Mouse (Mus musculus): ENCODE measurements around the gene Mlxipl. TPM values are rescaled to one million over a fixed set of nuclear protein-coding genes. Genes with fewer than 3 reads are reported as not detected.

Gene Mlxipl
- polyA plus RNA-seq, 1 experiment from 2014 or later = 8.3 TPM

DNA sequence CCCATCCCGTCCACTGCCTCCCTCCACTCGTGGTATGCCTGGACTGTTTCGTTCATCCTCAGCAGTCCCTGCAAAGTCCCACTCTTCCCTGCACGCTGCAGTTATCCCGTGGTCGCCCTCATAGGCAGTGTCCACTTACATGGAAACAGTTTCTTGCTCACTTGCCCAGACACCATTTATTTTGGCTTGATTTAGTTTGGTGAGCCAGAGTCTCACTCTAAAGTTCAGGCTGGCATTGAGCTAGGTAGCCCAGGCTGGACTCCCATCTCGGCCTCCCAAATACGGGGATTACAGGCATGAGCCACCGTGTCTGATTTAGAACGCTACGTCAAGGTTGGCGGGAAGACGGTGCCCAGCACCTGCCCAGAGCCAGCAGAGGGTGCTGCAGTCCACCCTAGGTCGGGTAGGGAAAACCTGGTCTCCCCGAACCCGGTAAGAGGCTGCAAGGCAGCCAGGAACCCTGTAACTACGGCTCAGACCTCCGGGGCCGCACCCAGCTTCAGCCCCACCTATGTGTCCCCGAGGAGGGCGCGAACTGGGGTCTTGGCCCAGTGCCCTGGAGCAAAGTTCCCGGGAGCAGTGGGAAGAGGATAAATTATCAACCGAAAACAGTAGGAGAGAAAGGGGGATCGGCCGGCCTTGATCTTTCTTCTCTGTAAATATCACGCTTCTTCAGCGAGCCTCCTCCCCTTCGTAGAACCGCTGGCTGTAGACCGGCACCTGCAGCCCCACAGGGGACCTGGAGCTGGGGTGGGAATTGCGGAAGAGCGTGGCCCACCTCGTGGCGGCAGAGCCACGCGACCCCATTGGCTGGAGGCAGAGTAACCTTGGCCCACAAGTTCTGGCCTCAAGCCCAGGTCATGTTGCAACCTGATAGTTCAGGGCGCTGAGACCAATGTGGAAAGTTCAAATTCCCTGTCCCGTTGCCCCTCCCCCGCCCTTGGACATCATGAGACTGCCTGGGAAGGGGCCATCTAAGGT, 18.1 kb downstream of the Mlxipl start:
- H3K36me3 ChIP-seq (ENCODE audit: insufficient read depth, low read length) = no peaks in the 10 kb centered on the region
- H3K4me1 ChIP-seq (ENCODE audit: insufficient read depth, low read length) = peaks cover 14% of the 10 kb centered on the region; the same call in 1 of the 2 replicates
- H3K9ac ChIP-seq (replicated peaks; ENCODE audit: low read length) = peak overlapping the region; percentile 68; the same call in 1 of the 2 replicates
- H3K27ac ChIP-seq (ENCODE audit: low read length) = no peak overlapping the region
- 5% methylated on average over 38 of the region's 40 CpGs for WGBS
- H3K27me3 ChIP-seq (ENCODE audit: insufficient read depth, low read length) = peaks cover 24% of the 10 kb centered on the region
- H3K9me3 ChIP-seq (ENCODE audit: low read length) = no peaks in the 10 kb centered on the region
- peak overlapping the region; percentile 95 for H3K4me2 ChIP-seq (replicated peaks; ENCODE audit: low read depth, low read length)
- peak; percentile 64; the same call in 1 of the 2 replicates for ATAC-seq (ENCODE audit: low FRiP score, low TSS enrichment)
- peak overlapping the region; percentile 59 for H3K4me3 ChIP-seq (ENCODE audit: low read length)

GRCm38 (mm10) chr5:135109017-135109416, 19.3 kb downstream of the Mlxipl start:
- Histone ChIP-seq H3K4me2 (replicated peaks; ENCODE audit: low read depth, low read length) (no peak overlapping the region), H3K4me1 (ENCODE audit: insufficient read depth, low read length) (peaks cover 14% of the 10 kb centered on the region; the same call in 1 of the 2 replicates), H3K9ac (replicated peaks; ENCODE audit: low read length) (no peak overlapping the region), H3K4me3 (ENCODE audit: low read length) (no peak overlapping the region), H3K36me3 (ENCODE audit: insufficient read depth, low read length) (no peaks in the 10 kb centered on the region), H3K27me3 (ENCODE audit: insufficient read depth, low read length) (peaks cover 24% of the 10 kb centered on the region), H3K27ac (ENCODE audit: low read length) (no peak overlapping the region), H3K9me3 (ENCODE audit: low read length) (no peaks in the 10 kb centered on the region)
- 42% methylated on average over 6 of the region's 6 CpGs for WGBS
- no peak for ATAC-seq (ENCODE audit: low FRiP score, low TSS enrichment)

GRCm38 (mm10) chr5:135109426-135109825, 19.7 kb downstream of the Mlxipl start:
- WGBS = 85% methylated on average over 3 of the region's 3 CpGs
- Histone ChIP-seq H3K4me3 (ENCODE audit: low read length) (no peak overlapping the region), H3K27me3 (ENCODE audit: insufficient read depth, low read length) (peaks cover 24% of the 10 kb centered on the region), H3K27ac (ENCODE audit: low read length) (no peak overlapping the region), H3K4me1 (ENCODE audit: insufficient read depth, low read length) (peaks cover 14% of the 10 kb centered on the region; the same call in 1 of the 2 replicates), H3K9me3 (ENCODE audit: low read length) (no peaks in the 10 kb centered on the region), H3K4me2 (replicated peaks; ENCODE audit: low read depth, low read length) (no peak overlapping the region), H3K9ac (replicated peaks; ENCODE audit: low read length) (no peak overlapping the region), H3K36me3 (ENCODE audit: insufficient read depth, low read length) (no peaks in the 10 kb centered on the region)
- no peak for ATAC-seq (ENCODE audit: low FRiP score, low TSS enrichment)

DNA sequence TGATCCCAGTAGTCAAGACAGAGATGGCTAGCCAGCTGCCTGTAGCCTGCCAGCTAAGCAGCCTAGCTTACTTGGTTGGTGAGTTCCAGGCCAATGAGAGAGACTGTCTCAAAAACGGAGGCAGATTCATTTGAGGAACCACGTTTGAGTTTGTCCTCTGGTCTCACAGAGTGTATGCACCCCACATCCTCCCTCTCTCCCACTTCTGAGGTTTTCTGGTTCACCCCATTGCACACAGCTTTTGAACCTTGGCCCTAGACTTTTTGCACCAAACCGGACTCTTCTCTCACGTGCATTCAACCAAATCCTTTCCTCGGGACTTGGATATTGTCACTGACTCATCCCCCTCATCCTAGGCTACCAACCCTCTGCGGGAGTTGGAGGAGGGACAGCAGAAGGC, 20.3 kb downstream of the Mlxipl start:
- Histone ChIP-seq H3K27me3 (ENCODE audit: insufficient read depth, low read length) (peaks cover 24% of the 10 kb centered on the region), H3K4me2 (replicated peaks; ENCODE audit: low read depth, low read length) (no peak overlapping the region), H3K27ac (ENCODE audit: low read length) (no peak overlapping the region), H3K4me3 (ENCODE audit: low read length) (no peak overlapping the region), H3K9ac (replicated peaks; ENCODE audit: low read length) (no peak overlapping the region), H3K36me3 (ENCODE audit: insufficient read depth, low read length) (no peaks in the 10 kb centered on the region), H3K9me3 (ENCODE audit: low read length) (no peaks in the 10 kb centered on the region), H3K4me1 (ENCODE audit: insufficient read depth, low read length) (peaks cover 14% of the 10 kb centered on the region; the same call in 1 of the 2 replicates)
- no peak for ATAC-seq (ENCODE audit: low FRiP score, low TSS enrichment)
- 39% methylated on average over 6 of the region's 6 CpGs for WGBS

GRCm38 (mm10) chr5:135113782-135114181, 24.1 kb downstream of the Mlxipl start:
- WGBS = 84% methylated on average over 12 of the region's 12 CpGs
- Histone ChIP-seq H3K4me2 (replicated peaks; ENCODE audit: low read depth, low read length) (no peak overlapping the region), H3K4me1 (ENCODE audit: insufficient read depth, low read length) (peaks cover 2% of the 10 kb centered on the region; the same call in 1 of the 2 replicates), H3K9me3 (ENCODE audit: low read length) (no peaks in the 10 kb centered on the region), H3K4me3 (ENCODE audit: low read length) (no peak overlapping the region), H3K9ac (replicated peaks; ENCODE audit: low read length) (no peak overlapping the region), H3K36me3 (ENCODE audit: insufficient read depth, low read length) (no peaks in the 10 kb centered on the region), H3K27me3 (ENCODE audit: insufficient read depth, low read length) (no peaks in the 10 kb centered on the region), H3K27ac (ENCODE audit: low read length) (no peak overlapping the region)
- ATAC-seq (ENCODE audit: low FRiP score, low TSS enrichment) = no peak

GRCm38 (mm10) chr5:135115241-135115640, 25.6 kb downstream of the Mlxipl start:
- H3K4me3 ChIP-seq (ENCODE audit: low read length) = no peak overlapping the region
- no peak overlapping the region for H3K4me2 ChIP-seq (replicated peaks; ENCODE audit: low read depth, low read length)
- 79% methylated on average over 8 of the region's 8 CpGs for WGBS
- no peaks in the 10 kb centered on the region for H3K9me3 ChIP-seq (ENCODE audit: low read length)
- H3K36me3 ChIP-seq (ENCODE audit: insufficient read depth, low read length) = no peaks in the 10 kb centered on the region
- H3K9ac ChIP-seq (replicated peaks; ENCODE audit: low read length) = no peak overlapping the region
- no peak for ATAC-seq (ENCODE audit: low FRiP score, low TSS enrichment)
- H3K4me1 ChIP-seq (ENCODE audit: insufficient read depth, low read length) = peaks cover 3% of the 10 kb centered on the region; the same call in 1 of the 2 replicates
- H3K27me3 ChIP-seq (ENCODE audit: insufficient read depth, low read length) = no peaks in the 10 kb centered on the region
- no peak overlapping the region for H3K27ac ChIP-seq (ENCODE audit: low read length)

- Histone ChIP-seq H3K27me3 (ENCODE audit: insufficient read depth, low read length) (peaks cover 6% of the 10 kb centered on the region; the same call in 1 of the 2 replicates), H3K27ac (ENCODE audit: low read length) (no peak overlapping the region), H3K36me3 (ENCODE audit: insufficient read depth, low read length) (no peaks in the 10 kb centered on the region), H3K4me2 (replicated peaks; ENCODE audit: low read depth, low read length) (no peak overlapping the region), H3K4me3 (ENCODE audit: low read length) (no peak overlapping the region), H3K9ac (replicated peaks; ENCODE audit: low read length) (no peak overlapping the region), H3K4me1 (ENCODE audit: insufficient read depth, low read length) (peaks cover 3% of the 10 kb centered on the region; the same call in 1 of the 2 replicates), H3K9me3 (ENCODE audit: low read length) (no peaks in the 10 kb centered on the region)
- WGBS = 14% methylated on average over 5 of the region's 6 CpGs
- ATAC-seq (ENCODE audit: low FRiP score, low TSS enrichment) = peak; percentile 33; the same call in 1 of the 2 replicates
Observed at GRCm38 (mm10) chr5:135118589-135119081, 28.9 kb downstream of the Mlxipl start.

DNA sequence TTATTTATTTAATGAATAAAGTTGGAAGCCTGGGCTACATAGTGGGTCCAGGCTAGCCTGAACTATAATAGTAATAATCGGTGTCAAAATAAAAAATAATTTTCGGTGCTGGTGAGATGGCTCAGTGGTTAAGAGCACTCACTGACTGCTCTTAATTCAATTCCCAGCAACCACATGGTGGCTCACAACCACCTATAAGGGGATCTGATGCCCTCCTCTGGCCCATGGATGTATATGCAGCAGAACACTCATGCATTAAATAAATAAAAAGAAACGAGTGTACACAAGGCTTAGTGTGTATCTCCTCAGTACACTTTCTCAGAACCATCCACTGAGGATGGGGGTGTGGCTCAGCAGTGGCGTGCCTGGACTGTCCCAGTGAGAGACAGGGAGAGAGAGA, 31.1 kb downstream of the Mlxipl start:
- no peak overlapping the region for H3K4me2 ChIP-seq (replicated peaks; ENCODE audit: low read depth, low read length)
- no peaks in the 10 kb centered on the region for H3K9me3 ChIP-seq (ENCODE audit: low read length)
- no peaks in the 10 kb centered on the region for H3K36me3 ChIP-seq (ENCODE audit: insufficient read depth, low read length)
- no peak for ATAC-seq (ENCODE audit: low FRiP score, low TSS enrichment)
- H3K4me3 ChIP-seq (ENCODE audit: low read length) = no peak overlapping the region
- no peak overlapping the region for H3K9ac ChIP-seq (replicated peaks; ENCODE audit: low read length)
- H3K27me3 ChIP-seq (ENCODE audit: insufficient read depth, low read length) = peaks cover 6% of the 10 kb centered on the region; the same call in 1 of the 2 replicates
- peaks cover 3% of the 10 kb centered on the region; the same call in 1 of the 2 replicates for H3K4me1 ChIP-seq (ENCODE audit: insufficient read depth, low read length)
- WGBS = 73% methylated on average over 4 of the region's 4 CpGs
- no peak overlapping the region for H3K27ac ChIP-seq (ENCODE audit: low read length)

GRCm38 (mm10) chr5:135126121-135126520, 36.4 kb downstream of the Mlxipl start:
- no peaks in the 10 kb centered on the region for H3K9me3 ChIP-seq (ENCODE audit: low read length)
- 62% methylated on average over 6 of the region's 6 CpGs for WGBS

More at GRCm38 (mm10) chr5:135126121-135126520, 36.4 kb downstream of the Mlxipl start:
- H3K4me1 ChIP-seq (ENCODE audit: insufficient read depth, low read length) = no peaks in the 10 kb centered on the region
- no peak overlapping the region for H3K27ac ChIP-seq (ENCODE audit: low read length)
- no peak overlapping the region for H3K4me2 ChIP-seq (replicated peaks; ENCODE audit: low read depth, low read length)
- H3K4me3 ChIP-seq (ENCODE audit: low read length) = no peak overlapping the region
- no peaks in the 10 kb centered on the region for H3K36me3 ChIP-seq (ENCODE audit: insufficient read depth, low read length)
- no peak for ATAC-seq (ENCODE audit: low FRiP score, low TSS enrichment)
- H3K9ac ChIP-seq (replicated peaks; ENCODE audit: low read length) = no peak overlapping the region
- peaks cover 6% of the 10 kb centered on the region; the same call in 1 of the 2 replicates for H3K27me3 ChIP-seq (ENCODE audit: insufficient read depth, low read length)
